Mouse (Mus musculus): ENCODE data around the gene Il1b. TPM values are rescaled to one million over a fixed set of nuclear protein-coding genes. Genes with fewer than 3 reads are reported as not detected.

The Il1b gene
- polyA plus RNA-seq, 1 experiment: not detected

DNA sequence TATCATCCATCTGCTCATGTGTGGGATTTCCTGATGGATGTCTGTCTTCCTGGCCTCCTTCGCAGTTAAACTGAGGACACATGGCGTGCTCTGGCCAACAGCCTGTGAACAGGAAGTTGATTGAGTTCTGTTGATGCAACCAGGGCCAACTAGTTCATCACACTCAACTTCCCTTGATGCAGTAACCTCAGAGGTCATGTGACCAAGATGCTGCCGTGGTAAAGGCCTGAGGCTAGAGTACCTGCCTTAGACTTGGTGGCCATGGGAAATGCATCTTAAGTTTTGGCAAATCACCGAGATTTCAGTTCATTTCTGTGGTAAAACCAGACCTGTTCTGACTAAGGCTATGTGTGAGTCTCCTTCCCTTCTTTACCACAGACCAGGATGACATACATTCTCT, 55.1 kb downstream of the Il1b start:
- Histone ChIP-seq H3K4me1 (ENCODE audit: control insufficient read depth, insufficient read depth, low read length) (no peaks in the 10 kb centered on the region), H3K4me3 (ENCODE audit: low read depth, low read length) (no peak overlapping the region), H3K27me3 (ENCODE audit: control insufficient read depth, insufficient read depth, low read length, poor library complexity, severe bottlenecking) (no peaks in the 10 kb centered on the region), H3K27ac (ENCODE audit: insufficient read depth, low read length) (no peak overlapping the region), H3K36me3 (ENCODE audit: control insufficient read depth, insufficient read depth, low read length, poor library complexity, severe bottlenecking) (no peaks in the 10 kb centered on the region), H3K9ac (ENCODE audit: low read depth, poor library complexity, severe bottlenecking) (no peak overlapping the region), H3K9me3 (replicated peaks; ENCODE audit: control insufficient read depth, insufficient read depth, low read length, poor library complexity, severe bottlenecking) (no peaks in the 10 kb centered on the region)
- TF ChIP-seq POLR2A (IDR thresholded peaks at IDR 0.05; ENCODE audit: insufficient read depth, low read length) (no peak), EP300 (IDR thresholded peaks at IDR 0.05; ENCODE audit: insufficient read depth, low read depth, low read length) (no peak), CTCF (IDR thresholded peaks at IDR 0.05; ENCODE audit: low read depth, low read length) (no peak)

DNA sequence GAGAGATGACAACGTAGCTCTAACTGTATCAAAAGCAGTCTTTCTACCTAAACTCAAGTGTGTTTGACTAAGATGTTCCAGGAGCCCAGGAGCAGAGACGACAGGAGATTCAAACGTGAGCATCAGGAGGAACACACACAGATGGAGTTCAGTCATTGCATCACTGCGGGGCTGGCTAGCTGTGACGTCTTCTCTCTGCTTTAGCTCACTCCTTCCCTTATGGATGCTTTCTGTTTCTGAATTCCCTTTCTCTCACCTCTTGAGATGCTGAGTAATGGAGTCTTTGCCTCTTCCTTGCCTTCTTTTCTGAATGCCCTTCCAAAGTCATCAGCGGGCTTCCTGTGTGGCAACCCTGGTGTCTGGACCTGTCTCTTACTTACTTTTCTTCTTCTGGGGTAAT, 56.1 kb downstream of the Il1b start:
- Histone ChIP-seq H3K4me1 (ENCODE audit: control insufficient read depth, insufficient read depth, low read length) (no peaks in the 10 kb centered on the region), H3K36me3 (ENCODE audit: control insufficient read depth, insufficient read depth, low read length, poor library complexity, severe bottlenecking) (no peaks in the 10 kb centered on the region), H3K4me3 (ENCODE audit: low read depth, low read length) (no peak overlapping the region), H3K27ac (ENCODE audit: insufficient read depth, low read length) (no peak overlapping the region), H3K9ac (ENCODE audit: low read depth, poor library complexity, severe bottlenecking) (no peak overlapping the region), H3K27me3 (ENCODE audit: control insufficient read depth, insufficient read depth, low read length, poor library complexity, severe bottlenecking) (no peaks in the 10 kb centered on the region), H3K9me3 (replicated peaks; ENCODE audit: control insufficient read depth, insufficient read depth, low read length, poor library complexity, severe bottlenecking) (no peaks in the 10 kb centered on the region)
- TF ChIP-seq CTCF (IDR thresholded peaks at IDR 0.05; ENCODE audit: low read depth, low read length): no peak
- no peak for TF ChIP-seq EP300 (IDR thresholded peaks at IDR 0.05; ENCODE audit: insufficient read depth, low read depth, low read length)
- no peak for TF ChIP-seq POLR2A (IDR thresholded peaks at IDR 0.05; ENCODE audit: insufficient read depth, low read length)

Other genes with a start within 250 kb of the Il1b start
- gene Chchd5, start 241.4 kb downstream of the Il1b start, polyA plus RNA-seq (2011; ENCODE audit: insufficient read depth, insufficient read length, low read depth, missing spikeins): 43.8 and 46.5 TPM in 2 replicates
- 224 and 225 TPM in 2 replicates for gene Slc20a1, start 172.4 kb downstream of the Il1b start, polyA plus RNA-seq (2011; ENCODE audit: insufficient read depth, insufficient read length, low read depth, missing spikeins)
- gene Ckap2l, start 73.9 kb downstream of the Il1b start, polyA plus RNA-seq (2011; ENCODE audit: insufficient read depth, insufficient read length, low read depth, missing spikeins): 53.1 and 58.1 TPM in 2 replicates
- gene Il1a, start 61.2 kb downstream of the Il1b start, polyA plus RNA-seq (2011; ENCODE audit: insufficient read depth, insufficient read length, low read depth, missing spikeins): not detected in 2 replicates
- gene F830045P16Rik, start 165.5 kb upstream of the Il1b start, polyA plus RNA-seq (2011; ENCODE audit: insufficient read depth, insufficient read length, low read depth, missing spikeins): not detected in 2 replicates
- gene Sirpa, start 221.7 kb upstream of the Il1b start, polyA plus RNA-seq (2011; ENCODE audit: insufficient read depth, insufficient read length, low read depth, missing spikeins): 7.7 and 8.5 TPM in 2 replicates

Data from ES-Bruce4 (cell line).